Mouse (Mus musculus) C2C12 (cell line): Measurements from ENCODE around the gene Aire. TPM values are rescaled to one million over a fixed set of nuclear protein-coding genes. Genes with fewer than 3 reads are reported as not detected.
"Not testable (repeated sequence)": the region's sequence is repeated elsewhere in the genome, so short reads cannot be mapped to it uniquely, and the experiment has no call there.

Source experiments
- H3K27me3 ChIP-seq: one replicate; pipeline ENCODE4 v1.6.1; 2011; ENCODE audit not compliant: control insufficient read depth, insufficient read depth, insufficient read length
- H3K36me3 ChIP-seq: one replicate; pipeline ENCODE4 v1.6.1; 2011; ENCODE audit not compliant: control insufficient read depth, insufficient read depth
- H3K4me3 ChIP-seq: one replicate; pipeline ENCODE4 v1.5.1; 2011; ENCODE audit warnings: mild to moderate bottlenecking, control low read depth; ENCODE audit not compliant: poor library complexity, insufficient read depth, severe bottlenecking
- H3K79me2 ChIP-seq: one replicate; pipeline ENCODE4 v1.6.1; 2011; ENCODE audit not compliant: control insufficient read depth, insufficient read depth
- H3K79me3 ChIP-seq: one replicate; pipeline ENCODE4 v1.6.1; 2011; ENCODE audit warnings: low read depth, control low read depth
- H3ac ChIP-seq: one replicate; pipeline ENCODE3; 2011; ENCODE audit warnings: low read depth; ENCODE audit not compliant: control insufficient read depth, insufficient read length
- CEBPB ChIP-seq: IDR thresholded peaks from one replicate; pipeline ENCODE4 v1.6.1; 2011; ENCODE audit warnings: low read depth, mild to moderate bottlenecking, control low read depth, moderate library complexity
- CTCF ChIP-seq: IDR thresholded peaks from one replicate; pipeline ENCODE4 v1.5.1; 2011; ENCODE audit not compliant: control insufficient read depth, insufficient read depth, insufficient read length
- FOSL1 ChIP-seq: IDR thresholded peaks from one replicate; pipeline ENCODE4 v1.8.0; 2011; ENCODE audit warnings: mild to moderate bottlenecking, low read length; ENCODE audit not compliant: poor library complexity, insufficient read depth, severe bottlenecking
- MAX ChIP-seq: IDR thresholded peaks from one replicate; pipeline ENCODE4 v1.6.1; 2011; ENCODE audit warnings: mild to moderate bottlenecking, control low read depth
- MYOD1 ChIP-seq: IDR thresholded peaks from one replicate; pipeline ENCODE4 v1.6.1; 2011; ENCODE audit warnings: low read depth; ENCODE audit not compliant: control insufficient read depth, insufficient read length
- MYOG ChIP-seq: IDR thresholded peaks from one replicate; pipeline ENCODE4 v1.6.1; 2011; ENCODE audit not compliant: control insufficient read depth, insufficient read length; ENCODE audit errors: extremely low read depth
- USF1 ChIP-seq: IDR thresholded peaks from one replicate; pipeline ENCODE4 v1.6.1; 2011; ENCODE audit warnings: low read depth, mild to moderate bottlenecking, control low read depth, moderate library complexity
- polyA plus RNA-seq: library from polyadenylated mRNA; unstranded; fragments of >200 nt; fragmentation: generic; extraction: Trizol; gene quantifications from one replicate; pipeline ENCODE4 v1.2.1, GENCODE M21; 2012; ENCODE audit warnings: missing spikeins

The Aire gene
- polyA plus RNA-seq, 1 experiment: not detected

DNA sequence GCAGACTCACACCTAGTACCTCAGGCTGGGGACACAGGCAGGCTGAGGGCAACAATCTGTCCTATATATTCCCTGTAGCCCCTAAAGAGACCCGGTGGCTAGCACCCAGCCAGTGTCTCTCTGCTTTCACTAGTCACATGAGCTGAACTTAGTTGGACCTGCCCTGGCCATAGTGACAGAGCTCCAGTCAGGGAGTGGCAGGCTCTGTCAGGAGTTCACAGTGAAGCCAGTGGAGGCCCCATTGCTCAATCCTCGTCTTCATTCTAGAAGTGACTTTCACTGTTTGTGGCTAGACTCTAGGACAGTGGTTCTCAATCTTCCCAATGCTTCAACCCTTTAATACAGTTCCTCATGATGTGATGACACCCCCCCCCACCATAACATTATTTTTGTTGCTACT is 11.4 kb downstream of the Aire start:
- Histone ChIP-seq H3K4me3 (no peak overlapping the region), H3ac (no peak overlapping the region), H3K36me3 (no peaks in the 10 kb centered on the region), H3K79me3 (no peaks in the 10 kb centered on the region), H3K79me2 (no peaks in the 10 kb centered on the region), H3K27me3 (peaks cover 25% of the 10 kb centered on the region)
- no peak for TF ChIP-seq MYOD1
- TF ChIP-seq MYOG: no peak
- no peak for TF ChIP-seq CTCF
- no peak for TF ChIP-seq FOSL1
- no peak for TF ChIP-seq MAX
- TF ChIP-seq USF1: no peak
- no peak for TF ChIP-seq CEBPB

GRCm38 (mm10) chr10:78029080-78029479 is 14.3 kb downstream of the Aire start:
- H3K79me3 ChIP-seq: no peaks in the 10 kb centered on the region
- peaks cover 7% of the 10 kb centered on the region for H3K27me3 ChIP-seq
- H3ac ChIP-seq: no peak overlapping the region
- no peaks in the 10 kb centered on the region for H3K36me3 ChIP-seq
- H3K79me2 ChIP-seq: no peaks in the 10 kb centered on the region
- TF ChIP-seq MYOG (no peak), CTCF (no peak), MYOD1 (no peak), MAX (no peak)
- H3K4me3 ChIP-seq: no peak overlapping the region

GRCm38 (mm10) chr10:78028129-78028528 is 15.3 kb downstream of the Aire start:
- Histone ChIP-seq H3K79me3 (no peaks in the 10 kb centered on the region), H3K4me3 (no peak overlapping the region), H3ac (no peak overlapping the region), H3K36me3 (no peaks in the 10 kb centered on the region), H3K27me3 (peaks cover 6% of the 10 kb centered on the region), H3K79me2 (no peaks in the 10 kb centered on the region)
- TF ChIP-seq MAX: no peak
- peak; percentile 37 for TF ChIP-seq CTCF

DNA sequence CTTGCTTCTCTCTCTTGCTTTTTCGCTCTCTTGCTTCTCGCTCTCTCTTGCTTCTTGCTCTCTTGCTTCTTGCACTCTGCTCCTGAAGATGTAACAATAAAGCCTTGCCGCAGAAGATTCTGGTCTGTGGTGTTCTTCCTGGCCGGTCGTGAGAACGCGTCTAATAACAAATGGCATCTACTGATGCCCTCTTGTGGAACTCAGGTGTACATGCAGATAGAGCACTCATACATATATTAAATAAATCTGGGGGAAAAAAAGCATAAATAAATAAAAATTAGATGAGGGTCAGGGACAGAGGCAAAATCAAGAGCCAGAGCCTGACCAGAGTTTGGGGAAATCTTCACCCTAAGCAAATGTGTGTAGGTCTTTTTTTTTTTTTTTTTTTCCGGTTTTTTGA is 18.0 kb downstream of the Aire start:
- H3K4me3 ChIP-seq, H3K27me3 ChIP-seq: not testable (repeated sequence)

DNA sequence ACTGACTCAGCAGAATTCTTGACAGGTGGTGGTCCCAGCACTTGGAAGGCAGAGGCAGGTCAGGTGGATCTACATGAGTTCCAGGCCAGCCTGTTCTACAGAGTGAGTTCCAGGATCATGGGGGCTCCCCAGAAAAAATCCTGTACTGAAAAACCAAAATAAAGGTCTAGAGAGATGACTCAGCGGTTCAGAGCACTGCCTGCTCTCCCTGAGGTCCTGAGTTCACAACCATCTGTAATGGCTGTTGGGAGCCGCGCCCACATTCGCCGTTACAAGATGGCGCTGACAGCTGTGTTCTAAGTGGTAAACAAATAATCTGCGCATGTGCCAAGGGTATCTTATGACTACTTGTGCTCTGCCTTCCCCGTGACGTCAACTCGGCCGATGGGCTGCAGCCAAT is 23.4 kb downstream of the Aire start:
- not testable (repeated sequence) for H3K4me3 ChIP-seq, H3K36me3 ChIP-seq, H3ac ChIP-seq, H3K79me3 ChIP-seq, H3K79me2 ChIP-seq
- peaks cover 13% of the 10 kb centered on the region for H3K27me3 ChIP-seq

More for the DNA sequence above, 18.0 kb downstream of the Aire start:
- not testable (repeated sequence) for H3K79me3 ChIP-seq, H3K79me2 ChIP-seq, H3ac ChIP-seq, H3K36me3 ChIP-seq

- no peak overlapping the region for H3ac ChIP-seq
Observed at GRCm38 (mm10) chr10:78019291-78019690, 24.1 kb downstream of the Aire start.

GRCm38 (mm10) chr10:78018797-78019203 is 24.6 kb downstream of the Aire start:
- no peak for TF ChIP-seq MAX
- peak; percentile 90 for TF ChIP-seq CTCF
- no peaks in the 10 kb centered on the region for H3K36me3 ChIP-seq
- H3K79me2 ChIP-seq: no peaks in the 10 kb centered on the region
- no peak overlapping the region for H3K4me3 ChIP-seq
- peaks cover 13% of the 10 kb centered on the region for H3K27me3 ChIP-seq
- H3K79me3 ChIP-seq: no peaks in the 10 kb centered on the region
- no peak overlapping the region for H3ac ChIP-seq

More at GRCm38 (mm10) chr10:78019291-78019690, 24.1 kb downstream of the Aire start:
- Histone ChIP-seq H3K79me2 (no peaks in the 10 kb centered on the region), H3K4me3 (no peak overlapping the region), H3K36me3 (no peaks in the 10 kb centered on the region), H3K79me3 (no peaks in the 10 kb centered on the region), H3K27me3 (peaks cover 13% of the 10 kb centered on the region)
- TF ChIP-seq USF1 (no peak), MYOG (no peak), CEBPB (no peak), CTCF (no peak), MYOD1 (no peak), MAX (no peak), FOSL1 (no peak)
